27 mouse cellular contexts compared by ENCODE assay signal in genomic region chr9:117092177-117092555, GRCm38 (mm10).
DNase-seq lines count a peak whose midpoint lies in the region; ATAC-seq and TF ChIP-seq lines count a peak whose summit lies in the region.
"Had no signal": no experiment of that assay in that cellular context is flagged by ENCODE, and none has a peak within 500 bp of the region (broad histone marks: within the 10 kb centered on the region; RNA-seq: fewer than 3 reads in every experiment).

No protein-coding gene starts in this region.

- H3K4me2 ChIP-seq in lung, embryonic 14.5 days, result no peak overlapping the region
- no peak overlapping the region for H3K4me2 ChIP-seq in lung, embryonic 16.5 days (ENCODE audit: low read depth, low read length)
- H3K4me2 ChIP-seq in midbrain, embryonic 11.5 days, result no peak overlapping the region
- no peak overlapping the region for H3K4me2 ChIP-seq in midbrain, embryonic 15.5 days
- H3K4me2 ChIP-seq: embryonic facial prominence, embryonic 13.5 days; embryonic facial prominence, embryonic 15.5 days; forebrain, embryonic 13.5 days; forebrain, embryonic 15.5 days had no signal

- TF ChIP-seq CTCF in lung, embryonic 14.5 days (IDR thresholded peaks at IDR 0.05; ENCODE audit: low read depth), result no peak

- H3K27me3 ChIP-seq in lung, embryonic 14.5 days (ENCODE audit: insufficient read depth, low read length), result no peaks in the 10 kb centered on the region
- no peaks in the 10 kb centered on the region for H3K27me3 ChIP-seq in lung, embryonic 16.5 days (ENCODE audit: control insufficient read depth, insufficient read depth, low read depth, low read length)
- H3K27me3 ChIP-seq in midbrain, embryonic 11.5 days (ENCODE audit: control insufficient read depth, insufficient read depth, low read length), result no peaks in the 10 kb centered on the region
- no peaks in the 10 kb centered on the region for H3K27me3 ChIP-seq in midbrain, embryonic 15.5 days (replicated peaks)
- H3K27me3 ChIP-seq: CH12.LX; embryonic facial prominence, embryonic 13.5 days; embryonic facial prominence, embryonic 15.5 days; forebrain, embryonic 13.5 days; forebrain, embryonic 15.5 days; Patski had no signal

- DNase-seq in heart, adult 11 months, result peak; percentile 56
- no peak for DNase-seq in heart, postnatal 14 days
- no peak for DNase-seq in lung, embryonic 14.5 days
- DNase-seq in lung, postnatal 10 days, result no peak
- no peak for DNase-seq in lung, adult 18-20 months
- DNase-seq in midbrain, embryonic 11.5 days (ENCODE audit: low spot score, missing footprints), result peak; percentile 31
- DNase-seq: adrenal gland, postnatal 10 days; adrenal gland, postnatal 25 days; B cell, adult 2 months; cerebellum, adult 11 months; cerebellum, adult 18-20 months; cerebellum, adult 8-10 months; cerebellum, adult 9-11 months; cerebellum, postnatal 14 days; cerebellum, postnatal 36 days; embryo, embryonic 11 days had no signal

- peak overlapping the region; percentile 26; the same call in 1 of the 2 replicates for H3K27ac ChIP-seq in lung, embryonic 14.5 days (ENCODE audit: low read depth)
- peak overlapping the region; percentile 75 for H3K27ac ChIP-seq in lung, embryonic 16.5 days (ENCODE audit: low read length)
- no peak overlapping the region for H3K27ac ChIP-seq in midbrain, embryonic 11.5 days (ENCODE audit: low read depth, low read length)
- H3K27ac ChIP-seq in midbrain, embryonic 15.5 days, result no peak overlapping the region
- H3K27ac ChIP-seq: embryonic facial prominence, embryonic 13.5 days; forebrain, embryonic 13.5 days; forebrain, embryonic 15.5 days had no signal

- no peak overlapping the region for H3K4me3 ChIP-seq in lung, embryonic 14.5 days (ENCODE audit: low read depth, low read length)
- no peak overlapping the region for H3K4me3 ChIP-seq in lung, embryonic 16.5 days (ENCODE audit: low read length)
- no peak overlapping the region for H3K4me3 ChIP-seq in midbrain, embryonic 11.5 days (ENCODE audit: low read depth, low read length)
- H3K4me3 ChIP-seq in midbrain, embryonic 15.5 days, result no peak overlapping the region
- H3K4me3 ChIP-seq: embryonic facial prominence, embryonic 13.5 days; embryonic facial prominence, embryonic 15.5 days; forebrain, embryonic 13.5 days; forebrain, embryonic 15.5 days had no signal

- peak; percentile 26; the same call in 1 of the 2 replicates for ATAC-seq in lung, embryonic 14.5 days (ENCODE audit: insufficient read depth)
- ATAC-seq in lung, embryonic 16.5 days (ENCODE audit: low read depth), result no peak
- no peak for ATAC-seq in midbrain, embryonic 11.5 days (ENCODE audit: low FRiP score)
- no peak for ATAC-seq in midbrain, embryonic 15.5 days (replicated peaks)
- ATAC-seq: activated CD4-positive, CD25-positive, alpha-beta regulatory T cell, adult 4 months; CD4-positive, CD25-positive, alpha-beta regulatory T cell, adult 4 months; forebrain, embryonic 13.5 days; forebrain, embryonic 15.5 days; Patski had no signal

- no peaks in the 10 kb centered on the region for H3K9me3 ChIP-seq in lung, embryonic 14.5 days (ENCODE audit: low read depth, low read length)
- no peaks in the 10 kb centered on the region for H3K9me3 ChIP-seq in lung, embryonic 16.5 days (ENCODE audit: control insufficient read depth, low read length)
- no peaks in the 10 kb centered on the region for H3K9me3 ChIP-seq in midbrain, embryonic 11.5 days (ENCODE audit: control insufficient read depth, low read length)
- H3K9me3 ChIP-seq in midbrain, embryonic 15.5 days, result no peaks in the 10 kb centered on the region
- H3K9me3 ChIP-seq: embryonic facial prominence, embryonic 13.5 days; embryonic facial prominence, embryonic 15.5 days; forebrain, embryonic 13.5 days; forebrain, embryonic 15.5 days had no signal

- peaks cover 16% of the 10 kb centered on the region; the same call in 1 of the 2 replicates for H3K4me1 ChIP-seq in lung, embryonic 14.5 days (ENCODE audit: insufficient read depth)
- peaks cover 21% of the 10 kb centered on the region for H3K4me1 ChIP-seq in lung, embryonic 16.5 days (replicated peaks; ENCODE audit: control insufficient read depth, insufficient read depth, low read length)
- H3K4me1 ChIP-seq in midbrain, embryonic 11.5 days (ENCODE audit: control insufficient read depth, insufficient read depth, low read length), result no peaks in the 10 kb centered on the region
- H3K4me1 ChIP-seq in midbrain, embryonic 15.5 days, result no peaks in the 10 kb centered on the region
- H3K4me1 ChIP-seq: forebrain, embryonic 13.5 days had no signal

- WGBS in lung, embryonic 14.5 days, result 67% methylated on average over 8 of the region's 8 CpGs
- WGBS in lung, embryonic 16.5 days, result 57% methylated on average over 8 of the region's 8 CpGs
- 90% methylated on average over 8 of the region's 8 CpGs for WGBS in midbrain, embryonic 11.5 days
- WGBS in midbrain, embryonic 15.5 days, result 92% methylated on average over 8 of the region's 8 CpGs

- intact Hi-C loops in heart, postnatal 14 days (cut with DNase I), result no loop called here

- H3K36me3 ChIP-seq in lung, embryonic 14.5 days (ENCODE audit: insufficient read depth), result no peaks in the 10 kb centered on the region
- no peaks in the 10 kb centered on the region; the same call in 1 of the 2 replicates for H3K36me3 ChIP-seq in lung, embryonic 16.5 days (ENCODE audit: control insufficient read depth, insufficient read depth, low read length)
- no peaks in the 10 kb centered on the region for H3K36me3 ChIP-seq in midbrain, embryonic 11.5 days (ENCODE audit: control insufficient read depth, insufficient read depth, low read length)
- no peaks in the 10 kb centered on the region for H3K36me3 ChIP-seq in midbrain, embryonic 15.5 days (replicated peaks)
- H3K36me3 ChIP-seq: embryonic facial prominence, embryonic 15.5 days; forebrain, embryonic 15.5 days; G1E had no signal

- H3K9ac ChIP-seq in lung, embryonic 14.5 days, result no peak overlapping the region
- no peak overlapping the region for H3K9ac ChIP-seq in lung, embryonic 16.5 days (ENCODE audit: low read length)
- no peak overlapping the region for H3K9ac ChIP-seq in midbrain, embryonic 11.5 days (ENCODE audit: low read length)
- no peak overlapping the region for H3K9ac ChIP-seq in midbrain, embryonic 15.5 days
- H3K9ac ChIP-seq: embryonic facial prominence, embryonic 13.5 days; embryonic facial prominence, embryonic 15.5 days; forebrain, embryonic 13.5 days; forebrain, embryonic 15.5 days had no signal

Comparison
In these comparisons a context has a peak if more than half of its experiments do, and no peak if none do; other contexts are left out.
1. DNase-seq: peak in heart, adult 11 months (single experiment) and midbrain, embryonic 11.5 days (single experiment); none in heart, postnatal 14 days (0 of 2), lung, embryonic 14.5 days (single experiment), lung, postnatal 10 days (single experiment) and lung, adult 18-20 months (0 of 2).
2. H3K27ac ChIP-seq: peak in lung, embryonic 14.5 days (single experiment) and lung, embryonic 16.5 days (single experiment); none in midbrain, embryonic 11.5 days (single experiment) and midbrain, embryonic 15.5 days (single experiment).